Mouse (Mus musculus) heart, embryonic 14.5 days (tissue): ENCODE results near the gene Kremen2. TPM values are rescaled to one million over a fixed set of nuclear protein-coding genes. Genes with fewer than 3 reads are reported as not detected.

ENCODE experiments used
- ATAC-seq: fragments of 200-750 bp; cut with Nextera tagmentation; 2 replicates; pipeline ENCODE4 v1.8.0; 2017; ENCODE audit warnings: low read depth, moderate TSS enrichment; ENCODE audit not compliant: insufficient number of reproducible peaks, insufficient read depth, low FRiP score
- H3K27ac ChIP-seq, 2 experiments: fragments of 200-500 bp in 1 of 2; fragments of 300-500 bp in 1 of 2; sonication (generic) in 1 of 2; replicated peaks in 1 of 2; 2 replicates each; pipeline ENCODE4 v1.5.1; 2012 to 2014; ENCODE audit warnings: low read depth in 2 of 2, low read length in 2 of 2, control low read depth in 1 of 2, mild to moderate bottlenecking in 1 of 2, mixed read lengths in 1 of 2; ENCODE audit not compliant: control insufficient read depth in 1 of 2, insufficient read depth in 1 of 2
- H3K27me3 ChIP-seq: fragments of 300-500 bp; sonication (generic); 2 replicates; pipeline ENCODE4 v1.6.1; 2014; ENCODE audit warnings: mild to moderate bottlenecking, low read length, control low read depth; ENCODE audit not compliant: control insufficient read depth, insufficient read depth
- H3K36me3 ChIP-seq: fragments of 300-500 bp; sonication (generic); 2 replicates; pipeline ENCODE4 v1.6.1; 2014; ENCODE audit warnings: mild to moderate bottlenecking, control low read depth, low read length, mixed read lengths; ENCODE audit not compliant: control insufficient read depth, insufficient read depth
- H3K4me1 ChIP-seq, 2 experiments: fragments of 200-500 bp in 1 of 2; fragments of 300-500 bp in 1 of 2; sonication (generic) in 1 of 2; 2 replicates each; pipeline ENCODE4 v1.6.1; 2012 to 2014; ENCODE audit warnings: low read length in 2 of 2, control low read depth in 1 of 2, mixed read lengths in 1 of 2; ENCODE audit not compliant: control insufficient read depth in 2 of 2, insufficient read depth in 2 of 2
- H3K4me2 ChIP-seq: fragments of 300-500 bp; sonication (generic); 2 replicates; pipeline ENCODE4 v1.6.1; 2014; ENCODE audit warnings: mild to moderate bottlenecking, low read length
- H3K4me3 ChIP-seq, 2 experiments: fragments of 200-500 bp in 1 of 2; fragments of 300-500 bp in 1 of 2; sonication (generic) in 1 of 2; 2 replicates each; pipeline ENCODE4 v1.5.1; 2012 to 2014; ENCODE audit warnings: low read length in 2 of 2, mild to moderate bottlenecking in 2 of 2, control low read depth in 1 of 2, low read depth in 1 of 2, moderate library complexity in 1 of 2; ENCODE audit not compliant: control insufficient read depth in 1 of 2, insufficient read depth in 1 of 2
- H3K9ac ChIP-seq: fragments of 300-500 bp; sonication (generic); 2 replicates; pipeline ENCODE4 v1.6.1; 2014; ENCODE audit warnings: mild to moderate bottlenecking, low read length
- H3K9me3 ChIP-seq: fragments of 300-500 bp; sonication (generic); 2 replicates; pipeline ENCODE4 v1.6.1; 2016; ENCODE audit warnings: low read length, control low read depth; ENCODE audit not compliant: control insufficient read depth
- WGBS: fragments of 180-500 bp; shearing (Covaris S2); extraction: QIAGEN DNeasy Blood & Tissue Kit; methylation state at CpG from one replicate; pipeline ENCODE4 v1.1.7; 2014; 5-methylcytosine and 5-hydroxymethylcytosine counted together
- polyA plus RNA-seq: library from polyadenylated mRNA; unstranded; fragments of >200 nt; fragmentation: Nextera tagmentation; extraction: Ambion mirVana; gene quantifications from 2 replicates; pipeline ENCODE4 v1.2.1, GENCODE M21; 2014

Kremen2 gene
- polyA plus RNA-seq, 1 experiment from 2014 or later, result not detected

DNA sequence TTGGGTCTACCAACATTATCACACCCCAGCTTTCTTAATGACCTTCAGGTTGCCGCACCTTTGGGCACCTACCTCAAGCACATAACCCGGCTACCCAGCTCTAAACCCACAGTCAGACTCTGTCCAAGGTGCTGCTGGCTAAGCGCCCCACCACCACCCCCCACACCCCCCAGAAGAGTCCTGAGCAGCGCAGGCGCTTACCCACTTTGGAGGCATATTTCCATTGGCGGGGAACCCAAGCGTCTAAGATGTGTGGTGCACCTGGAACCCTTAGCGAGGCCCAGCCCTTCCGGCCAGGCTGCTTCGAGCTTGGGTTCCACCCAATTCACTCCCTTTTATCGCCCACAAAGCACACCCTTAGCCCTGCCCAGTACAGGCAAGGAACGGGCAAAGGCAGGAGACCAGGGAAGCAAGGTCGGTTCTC lies 5.0 kb downstream of the Kremen2 start, which contains the start of gene Paqr4:
Gene Paqr4, minus strand, starts transcription at position 270 of the 424 bp plus-strand sequence.
- no peak for ATAC-seq
- Histone ChIP-seq H3K9me3 (no peaks in the 10 kb centered on the region), H3K9ac (peak within 1 kb of the TSS; percentile 77), H3K4me1 (peaks cover 14 to 30% of the 10 kb centered on the region in 2 experiments; a peak in 3 of 4 replicates), H3K27me3 (peaks cover 61% of the 10 kb centered on the region), H3K27ac (peak within 1 kb of the TSS in 1 of 2 experiments; percentile 47; a peak in 1 of 4 replicates), H3K4me2 (peak within 1 kb of the TSS; percentile 99), H3K36me3 (0 out of 2 replicates have a peak, but pooled peaks cover 6% of the 10 kb centered on the region), H3K4me3 (peak within 1 kb of the TSS; percentile 68 to 76)
- 7% methylated on average over 13 of the region's 13 CpGs for WGBS

DNA sequence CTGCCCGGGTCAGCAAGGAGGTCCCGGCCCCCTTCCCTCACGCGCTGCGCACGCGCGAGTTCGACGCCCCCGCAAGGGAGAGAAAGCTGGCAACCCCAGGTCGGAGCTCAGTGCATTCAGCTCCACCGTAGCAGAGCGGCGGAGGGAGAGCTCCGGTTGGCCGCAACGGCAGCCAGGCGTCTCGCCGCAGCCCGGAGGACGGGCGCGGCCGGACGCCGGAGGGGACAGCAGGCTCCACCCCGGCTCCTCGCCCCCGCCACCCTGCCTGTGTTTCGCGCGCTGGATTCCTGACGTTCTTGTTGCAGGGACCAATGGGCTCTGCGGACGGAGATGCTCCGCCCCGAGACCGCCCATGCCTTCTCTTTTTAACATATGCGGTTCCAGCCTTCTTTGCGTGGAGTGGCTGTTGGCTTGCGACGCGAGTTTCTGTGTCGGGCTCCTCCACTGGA lies 5.5 kb downstream of the Kremen2 start:
- H3K4me1 ChIP-seq, result peaks cover 9 to 26% of the 10 kb centered on the region in 2 experiments; a peak in 3 of 4 replicates
- WGBS, result 0% methylated on average over 40 of the region's 46 CpGs
- ATAC-seq, result peak; percentile 75

DNA sequence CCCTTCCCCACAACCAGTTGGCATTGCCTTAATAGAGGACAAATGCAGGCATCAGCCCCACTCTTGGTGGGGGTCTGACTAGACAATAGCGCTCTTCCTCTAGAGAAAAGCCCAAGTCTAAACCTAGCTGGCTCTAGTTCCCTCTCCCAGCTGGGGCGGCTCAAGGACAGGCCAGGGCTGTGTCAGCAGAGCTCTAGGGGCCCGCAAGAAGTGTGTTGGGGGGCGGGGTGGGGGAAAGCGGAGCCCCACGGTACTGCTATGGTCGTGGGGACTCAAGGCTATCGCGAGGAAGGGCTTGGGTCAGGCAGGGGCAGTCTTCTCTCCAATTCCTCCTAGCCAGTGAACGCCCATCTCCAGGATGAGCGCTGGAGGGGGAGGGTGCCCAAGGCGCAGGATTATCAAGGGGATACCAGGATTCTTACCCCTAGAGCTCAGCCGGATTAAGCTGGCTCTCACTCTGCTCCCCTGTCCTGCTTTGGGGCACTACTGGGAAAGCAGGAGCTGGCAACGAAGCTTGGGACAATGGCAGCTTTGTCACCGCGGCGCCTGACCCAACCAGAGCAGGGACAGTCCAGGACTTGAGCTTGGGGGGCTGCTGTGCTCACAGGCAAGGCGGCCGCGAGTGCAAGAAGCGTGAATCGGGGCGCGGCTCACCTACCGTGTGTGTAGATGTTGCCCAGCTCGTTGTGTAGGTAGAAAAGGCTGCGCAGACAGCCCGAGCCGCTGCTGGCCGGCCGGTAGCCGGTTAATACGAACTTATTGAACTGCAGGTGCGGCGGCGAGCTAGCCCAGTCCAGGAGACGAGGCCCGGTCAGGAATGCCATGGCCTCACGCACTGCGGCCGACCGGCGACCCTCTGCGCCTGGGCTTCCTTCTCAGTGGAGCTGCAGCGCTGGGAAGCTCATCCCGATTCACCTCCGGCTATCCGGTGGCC lies 6.2 kb downstream of the Kremen2 start:
- H3K36me3 ChIP-seq, result 0 out of 2 replicates have a peak, but pooled peaks cover 9% of the 10 kb centered on the region
- H3K27me3 ChIP-seq, result peaks cover 50% of the 10 kb centered on the region
- no peaks in the 10 kb centered on the region for H3K9me3 ChIP-seq
- peaks cover 7 to 19% of the 10 kb centered on the region in 2 experiments; a peak in 3 of 4 replicates for H3K4me1 ChIP-seq
- ATAC-seq, result no peak
- H3K4me2 ChIP-seq, result peak overlapping the region; percentile 99
- H3K27ac ChIP-seq, result peak overlapping the region in 1 of 2 experiments; percentile 47; a peak in 1 of 4 replicates
- 2% methylated on average over 48 of the region's 48 CpGs for WGBS
- peak overlapping the region; percentile 77 for H3K9ac ChIP-seq
- H3K4me3 ChIP-seq, result peak overlapping the region; percentile 68 to 76

More for the DNA sequence above, 5.5 kb downstream of the Kremen2 start:
- H3K4me3 ChIP-seq, result peak overlapping the region; percentile 68 to 76
- H3K36me3 ChIP-seq, result 0 out of 2 replicates have a peak, but pooled peaks cover 9% of the 10 kb centered on the region
- peak overlapping the region; percentile 77 for H3K9ac ChIP-seq
- peaks cover 57% of the 10 kb centered on the region for H3K27me3 ChIP-seq
- H3K4me2 ChIP-seq, result peak overlapping the region; percentile 99
- no peaks in the 10 kb centered on the region for H3K9me3 ChIP-seq
- H3K27ac ChIP-seq, result peak overlapping the region in 1 of 2 experiments; percentile 47; a peak in 1 of 4 replicates

DNA sequence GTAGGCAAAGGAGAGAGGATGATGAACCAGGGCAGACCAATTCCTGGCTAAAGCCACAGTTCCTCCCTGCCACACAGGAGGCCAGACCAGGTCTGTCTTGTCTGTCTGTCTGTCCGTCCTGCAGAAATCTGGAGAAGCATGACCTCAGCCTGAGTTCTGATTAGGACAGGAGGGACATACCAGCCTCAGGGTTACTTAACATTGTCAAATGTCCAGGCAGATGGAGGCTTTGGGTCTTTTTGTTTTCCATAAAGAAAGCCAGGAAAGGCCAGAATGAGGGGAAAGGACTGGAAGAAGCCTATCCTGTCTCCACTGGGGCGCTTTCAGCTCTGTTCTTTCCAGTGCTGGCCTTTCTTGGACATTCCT lies 6.8 kb downstream of the Kremen2 start:
- no peak overlapping the region for H3K27ac ChIP-seq
- 39% methylated on average over 2 of the region's 2 CpGs for whole genome bisulfite sequencing
- H3K4me2 ChIP-seq, result peak overlapping the region; percentile 99

DNA sequence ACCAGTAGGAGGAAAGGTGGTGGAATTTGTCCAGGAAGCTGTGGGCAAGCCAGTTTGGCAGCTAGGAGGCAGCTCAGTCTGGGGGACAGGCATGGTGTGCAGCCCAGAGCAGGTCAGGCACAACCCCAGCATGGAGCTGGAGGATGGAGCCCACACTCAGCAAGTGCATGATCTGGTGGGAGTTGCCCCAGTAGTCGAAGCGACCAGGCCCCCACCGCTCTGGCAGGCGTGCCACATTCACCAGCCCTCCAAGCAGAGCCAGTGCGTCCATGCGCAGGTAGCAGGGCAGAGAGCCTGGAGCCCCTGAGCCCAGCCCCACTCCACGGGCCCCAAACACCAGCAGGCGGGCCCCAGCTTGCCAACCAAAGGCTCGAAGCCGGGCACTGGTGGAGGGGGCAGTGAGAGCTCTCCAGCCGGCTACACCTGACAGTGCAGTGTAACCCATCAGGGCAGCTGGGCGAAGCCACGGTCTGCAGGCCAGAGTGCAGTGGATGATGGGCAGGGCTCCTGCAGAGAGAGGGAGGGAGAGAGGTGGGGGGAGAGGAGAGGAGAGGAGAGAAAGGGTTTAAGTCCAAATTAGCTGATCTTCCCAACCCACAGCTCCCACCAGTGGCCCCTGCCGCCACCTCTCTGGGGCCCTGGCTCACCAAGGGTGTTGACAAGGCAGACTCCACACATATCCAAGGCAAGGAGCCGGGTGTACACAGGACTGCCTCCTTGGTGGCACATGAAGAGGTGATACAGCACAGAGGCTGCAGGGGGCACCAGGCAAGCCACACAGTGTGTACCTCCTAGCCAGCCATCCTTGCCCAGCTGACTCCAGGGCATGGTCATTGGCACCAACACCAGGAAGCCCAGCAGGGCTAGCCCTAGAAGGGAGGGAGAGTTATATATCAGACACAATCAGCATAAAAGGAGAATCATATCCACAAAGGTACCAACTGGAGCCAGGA lies 7.9 kb downstream of the Kremen2 start:
- 60% methylated on average over 14 of the region's 15 CpGs for WGBS

More for the DNA sequence above, 6.8 kb downstream of the Kremen2 start:
- no peak for ATAC-seq
- H3K27me3 ChIP-seq, result peaks cover 43% of the 10 kb centered on the region
- peaks cover 7 to 17% of the 10 kb centered on the region in 2 experiments; a peak in 2 of 4 replicates for H3K4me1 ChIP-seq
- no peaks in the 10 kb centered on the region for H3K9me3 ChIP-seq
- peak overlapping the region; percentile 77; the same call in 1 of the 2 replicates for H3K9ac ChIP-seq
- H3K4me3 ChIP-seq, result peak overlapping the region; percentile 68 to 76; a peak in 3 of 4 replicates
- 0 out of 2 replicates have a peak, but pooled peaks cover 9% of the 10 kb centered on the region for H3K36me3 ChIP-seq

DNA sequence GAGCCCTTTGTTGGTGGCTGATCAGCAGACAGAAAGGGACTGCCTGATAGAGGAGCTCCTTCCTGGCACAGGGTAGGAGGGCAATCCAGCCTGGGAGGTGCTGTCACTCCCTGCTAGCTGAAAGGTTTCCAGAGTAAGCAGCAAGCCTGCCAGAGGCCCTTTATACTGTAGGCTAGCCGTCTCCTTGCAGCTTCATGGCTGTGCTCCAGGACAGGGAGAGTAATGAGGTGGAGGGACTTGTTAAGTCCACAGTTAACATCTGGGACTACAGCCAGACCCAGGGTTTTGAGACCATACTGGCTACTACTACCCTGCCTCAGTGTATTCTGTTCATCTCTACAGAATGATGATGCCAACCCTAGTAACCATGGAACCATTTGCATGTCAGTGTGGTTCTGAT lies 11.3 kb downstream of the Kremen2 start:
- Histone ChIP-seq H3K4me2 (no peak overlapping the region), H3K27ac (no peak overlapping the region), H3K27me3 (peaks cover 8% of the 10 kb centered on the region; the same call in 1 of the 2 replicates), H3K9ac (no peak overlapping the region; the same call in 1 of the 2 replicates), H3K36me3 (0 out of 2 replicates have a peak, but pooled peaks cover 9% of the 10 kb centered on the region), H3K4me1 (peaks cover 0 to 8% of the 10 kb centered on the region in 2 experiments; a peak in 1 of 4 replicates), H3K4me3 (no peak overlapping the region), H3K9me3 (no peaks in the 10 kb centered on the region)
- WGBS, result 67% methylated on average over 1 of the region's 1 CpGs
- ATAC-seq, result no peak; the same call in 1 of the 2 replicates

More for the DNA sequence above, 7.9 kb downstream of the Kremen2 start:
- Histone ChIP-seq H3K4me3 (no peak overlapping the region), H3K9ac (no peak overlapping the region), H3K9me3 (no peaks in the 10 kb centered on the region), H3K27ac (no peak overlapping the region), H3K4me1 (peaks cover 7 to 17% of the 10 kb centered on the region in 2 experiments; a peak in 2 of 4 replicates), H3K4me2 (no peak overlapping the region), H3K36me3 (0 out of 2 replicates have a peak, but pooled peaks cover 9% of the 10 kb centered on the region), H3K27me3 (peaks cover 33% of the 10 kb centered on the region)
- no peak for ATAC-seq
